Mouse (Mus musculus) liver, postnatal 0 days (tissue): ENCODE data around the gene Mgst2.

Source experiments
- CTCF ChIP-seq: sonication (generic); IDR thresholded peaks from 2 replicates; pipeline ENCODE4 v1.5.1; 2016; ENCODE audit warnings: antibody characterized with exemption, low read depth
- EP300 ChIP-seq: IDR thresholded peaks from 2 replicates; pipeline ENCODE4 v1.6.1; 2016; ENCODE audit warnings: antibody characterized with exemption, low read depth, mild to moderate bottlenecking

DNA sequence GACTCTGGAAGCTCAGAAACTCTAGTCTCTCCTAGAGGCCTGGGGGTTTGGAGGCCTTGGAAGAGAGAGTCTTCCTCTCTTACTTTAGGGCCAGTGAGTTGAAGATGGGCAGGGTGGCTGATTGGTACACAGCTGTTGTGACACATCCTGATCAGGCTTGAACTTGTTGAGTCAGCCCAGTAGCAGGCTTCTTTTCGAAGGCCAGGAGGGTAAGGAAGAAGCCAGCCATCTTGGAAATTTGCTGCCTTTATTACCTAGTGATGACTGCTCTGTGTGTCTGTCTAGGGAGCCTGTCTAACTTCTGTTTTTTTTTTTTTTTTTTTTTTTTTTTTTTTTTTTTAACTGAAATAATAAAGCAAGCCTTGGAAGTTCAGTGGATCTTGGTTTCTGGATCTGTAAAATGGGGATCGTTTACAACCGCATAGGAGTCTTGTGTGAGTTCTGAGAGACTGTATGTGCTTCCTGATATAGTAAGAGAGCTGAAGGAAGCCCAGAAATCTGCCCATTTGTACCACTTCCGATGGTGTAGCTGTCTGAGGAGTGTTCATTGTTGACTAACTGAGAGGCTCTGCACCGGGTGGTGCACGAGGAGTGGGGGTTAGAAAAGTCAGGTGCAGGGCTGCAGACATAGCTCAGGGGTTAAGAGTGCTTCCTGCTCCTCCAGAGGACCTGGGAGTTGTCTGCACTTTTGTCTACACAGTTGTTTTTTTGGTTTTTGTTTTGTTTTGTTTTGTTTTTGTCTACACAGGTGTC, 5.7 kb upstream of the Mgst2 start:
- TF ChIP-seq CTCF (no peak), EP300 (no peak)
